Comparison of ENCODE assay signal across 10 mouse cellular contexts in genomic region chr19:26711268-26711667, GRCm38 (mm10).
DNase-seq lines count a peak whose midpoint lies in the region; ATAC-seq and TF ChIP-seq lines count a peak whose summit lies in the region.
"Had no signal": no experiment of that assay in that cellular context is flagged by ENCODE, and none has a peak within 500 bp of the region (broad histone marks: within the 10 kb centered on the region; RNA-seq: fewer than 3 reads in every experiment).

No protein-coding gene starts in this region.

- H3K4me1 ChIP-seq in cerebellum, adult 2 months (ENCODE audit: control insufficient read depth, insufficient read depth, low read length) = peaks cover 4% of the 10 kb centered on the region
- no peaks in the 10 kb centered on the region; the same call in 1 of the 2 replicates for H3K4me1 ChIP-seq in G1E (ENCODE audit: insufficient read depth, low read depth, low read length)

- no peak for ATAC-seq in G1E (ENCODE audit: extremely low read depth, insufficient number of reproducible peaks, low FRiP score, poor library complexity, severe bottlenecking)
- ATAC-seq in megakaryocyte progenitor cell, adult 5-6 weeks (replicated peaks; ENCODE audit: poor library complexity) = peak; percentile 74

- peaks cover 15% of the 10 kb centered on the region for H3K9me3 ChIP-seq in G1E (replicated peaks)
- H3K9me3 ChIP-seq: heart, embryonic 12.5 days; limb, embryonic 15.5 days had no signal

- peak; percentile 27; the same call in 1 of the 2 replicates for TF ChIP-seq CTCF in cerebellum, adult 2 months (IDR thresholded peaks at IDR 0.05; ENCODE audit: borderline replicate concordance, insufficient read depth, low read depth, low read length)
- TF ChIP-seq CTCF in layer of hippocampus, adult 2 months (conservative IDR thresholded peaks at IDR 0.05) = peak; percentile 73
- peak; percentile 14; the same call in 1 of the 2 replicates for TF ChIP-seq CTCF in G1E (IDR thresholded peaks at IDR 0.05; ENCODE audit: low read depth, low read length)

- H3K27me3 ChIP-seq in cerebellum, adult 2 months (ENCODE audit: control insufficient read depth, insufficient read depth, low read length) = no peaks in the 10 kb centered on the region
- no peaks in the 10 kb centered on the region for H3K27me3 ChIP-seq in G1E (ENCODE audit: insufficient read depth, low read length)
- H3K27me3 ChIP-seq: heart, embryonic 12.5 days; limb, embryonic 15.5 days had no signal

- no peak overlapping the region for H3K4me3 ChIP-seq in cerebellum, adult 2 months (replicated peaks; ENCODE audit: insufficient read depth, low read depth, low read length)
- no peak overlapping the region for H3K4me3 ChIP-seq in layer of hippocampus, adult 2 months
- H3K4me3 ChIP-seq in G1E (ENCODE audit: low read depth, low read length) = no peak overlapping the region
- H3K4me3 ChIP-seq: heart, embryonic 12.5 days; limb, embryonic 15.5 days had no signal

- no peak for DNase-seq in cerebellum, adult 2 months
- DNase-seq in cerebellum, adult 11 months = no peak
- DNase-seq in layer of hippocampus, adult 2 months (ENCODE audit: low spot score in 2 of 2) = no peak
- DNase-seq in layer of hippocampus, adult 18-20 months (ENCODE audit: low spot score in 2 of 2) = no peak
- DNase-seq in G1E (ENCODE audit: low spot score) = no peak
- DNase-seq in right cerebral cortex, adult 2 months (ENCODE audit: low spot score in 2 of 2) = no peak
- no peak for DNase-seq in right cerebral cortex, postnatal 25 days

- peaks cover 43% of the 10 kb centered on the region for H3K36me3 ChIP-seq in G1E (replicated peaks)

- no peak overlapping the region for H3K27ac ChIP-seq in cerebellum, adult 2 months (ENCODE audit: insufficient read depth, low read length)
- no peak overlapping the region for H3K27ac ChIP-seq in layer of hippocampus, adult 2 months
- H3K27ac ChIP-seq: limb, embryonic 15.5 days had no signal

- TF ChIP-seq POLR2A in cerebellum, adult 2 months (IDR thresholded peaks at IDR 0.05; ENCODE audit: borderline replicate concordance, insufficient read depth, low read length) = no peak

- WGBS in cerebellum, adult 2 months = 36% methylated on average over 2 of the region's 2 CpGs

Comparison
In these comparisons a context has a peak if more than half of its experiments do, and no peak if none do; other contexts are left out.
1. CTCF ChIP-seq: peak in every context shown above with its lines; median percentile 73 in layer of hippocampus, adult 2 months; 27 in cerebellum, adult 2 months; 14 in G1E.